Mouse (Mus musculus) ES-E14 (cell line): ENCODE measurements around the gene 1110008L16Rik.

Experiments used
- HCFC1 ChIP-seq: IDR thresholded peaks from 2 replicates; pipeline ENCODE4 v1.6.1; 2012; ENCODE audit warnings: low read length, inconsistent platforms, borderline replicate concordance; ENCODE audit not compliant: insufficient read depth
- MAFK ChIP-seq: IDR thresholded peaks from 2 replicates; pipeline ENCODE4 v1.6.1; 2014; ENCODE audit warnings: mild to moderate bottlenecking, low read depth, low read length, inconsistent platforms; ENCODE audit not compliant: insufficient read depth
- ZC3H11A ChIP-seq: IDR thresholded peaks from 2 replicates; pipeline ENCODE4 v1.6.1; 2012; ENCODE audit warnings: low read depth, mild to moderate bottlenecking, inconsistent platforms, low read length, borderline replicate concordance
- ZNF384 ChIP-seq: IDR thresholded peaks from 2 replicates; pipeline ENCODE4 v1.6.1; 2012; ENCODE audit warnings: low read depth, low read length, inconsistent platforms

GRCm38 (mm10) chr12:55415762-55416161, 116.4 kb downstream of the 1110008L16Rik start:
- TF ChIP-seq MAFK: no peak
- TF ChIP-seq HCFC1: no peak
- TF ChIP-seq ZNF384: no peak
- TF ChIP-seq ZC3H11A: no peak
